Mouse (Mus musculus) layer of hippocampus, postnatal 25 days (tissue): ENCODE results near the gene Mllt3. TPM values are rescaled to one million over a fixed set of nuclear protein-coding genes. Genes with fewer than 3 reads are reported as not detected.
"Not testable (repeated sequence)": the region's sequence is repeated elsewhere in the genome, so short reads cannot be mapped to it uniquely, and the experiment has no call there.

ENCODE experiments used
- DNase-seq, 2 experiments: peaks; one replicate each; pipeline ENCODE4 v3.0.0; 2022; ENCODE audit warnings: mixed read lengths in 2 of 2, low spot score in 1 of 2; ENCODE audit errors: extremely low spot score in 1 of 2
- total RNA-seq, 2 experiments: library from RNA; stranded (reverse); gene quantifications; 2 replicates each; pipeline ENCODE4 v1.2.3; 2021

The Mllt3 gene
- total RNA-seq, 2 experiments from 2014 or later, result 41.1 to 49.8 TPM

DNA sequence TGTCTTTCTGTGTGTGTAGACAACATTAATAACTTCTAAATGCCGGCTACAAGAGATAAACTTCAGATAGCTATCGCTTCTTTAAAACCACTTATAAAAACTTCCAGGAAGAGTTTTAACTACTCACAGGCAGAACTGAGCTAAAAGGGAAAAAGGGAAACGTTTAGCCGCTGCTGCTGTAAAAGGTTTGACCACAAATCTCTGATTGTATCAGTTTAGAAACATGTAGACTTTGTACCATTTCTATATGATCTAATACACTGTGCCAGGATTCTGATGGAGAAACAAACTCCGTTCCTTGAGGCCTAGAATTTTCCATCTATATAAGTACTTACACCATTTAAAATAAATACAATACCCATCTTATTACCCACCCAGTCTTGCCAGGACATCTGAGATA lies 17.4 kb downstream of the Mllt3 start:
- no peak for DNase-seq

DNA sequence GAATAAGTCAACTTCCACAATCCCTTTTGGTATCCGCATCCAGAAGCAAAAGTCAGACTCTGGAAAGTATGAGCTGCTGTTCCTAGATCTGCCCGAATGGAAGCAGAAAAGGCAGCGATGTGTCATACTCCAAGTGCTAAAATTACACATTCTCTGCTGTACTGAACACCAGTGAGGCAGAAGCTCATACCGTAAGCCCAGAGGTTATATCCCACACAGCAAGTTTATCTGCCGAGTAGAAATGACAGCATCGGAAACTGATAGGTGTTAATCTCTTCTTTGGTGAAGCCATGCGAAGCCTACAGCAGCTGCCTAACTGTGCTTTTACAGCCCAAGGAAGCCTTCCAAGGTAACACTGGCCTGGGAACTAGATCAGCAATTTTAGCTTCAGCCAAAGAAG lies 17.9 kb downstream of the Mllt3 start:
- no peak for DNase-seq

DNA sequence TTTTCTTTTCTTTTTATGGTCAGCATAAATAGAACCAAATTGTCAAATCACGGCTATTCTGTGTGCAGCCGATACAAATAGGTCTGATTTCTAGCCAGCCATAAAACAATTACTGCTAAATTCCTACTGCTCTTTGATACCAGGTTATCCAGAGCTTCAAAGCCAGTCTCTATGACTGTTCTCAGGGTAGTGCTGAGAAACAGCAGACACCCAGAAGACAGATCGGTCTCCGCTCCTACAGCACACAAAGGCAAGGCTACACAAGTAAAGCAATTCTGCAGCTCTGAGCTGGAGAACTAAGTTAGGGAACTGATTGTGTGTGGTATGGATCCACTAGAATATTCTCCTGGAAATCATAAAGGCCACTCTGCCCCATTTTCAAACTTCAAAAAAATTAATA lies 20.4 kb downstream of the Mllt3 start:
- DNase-seq, result no peak

DNA sequence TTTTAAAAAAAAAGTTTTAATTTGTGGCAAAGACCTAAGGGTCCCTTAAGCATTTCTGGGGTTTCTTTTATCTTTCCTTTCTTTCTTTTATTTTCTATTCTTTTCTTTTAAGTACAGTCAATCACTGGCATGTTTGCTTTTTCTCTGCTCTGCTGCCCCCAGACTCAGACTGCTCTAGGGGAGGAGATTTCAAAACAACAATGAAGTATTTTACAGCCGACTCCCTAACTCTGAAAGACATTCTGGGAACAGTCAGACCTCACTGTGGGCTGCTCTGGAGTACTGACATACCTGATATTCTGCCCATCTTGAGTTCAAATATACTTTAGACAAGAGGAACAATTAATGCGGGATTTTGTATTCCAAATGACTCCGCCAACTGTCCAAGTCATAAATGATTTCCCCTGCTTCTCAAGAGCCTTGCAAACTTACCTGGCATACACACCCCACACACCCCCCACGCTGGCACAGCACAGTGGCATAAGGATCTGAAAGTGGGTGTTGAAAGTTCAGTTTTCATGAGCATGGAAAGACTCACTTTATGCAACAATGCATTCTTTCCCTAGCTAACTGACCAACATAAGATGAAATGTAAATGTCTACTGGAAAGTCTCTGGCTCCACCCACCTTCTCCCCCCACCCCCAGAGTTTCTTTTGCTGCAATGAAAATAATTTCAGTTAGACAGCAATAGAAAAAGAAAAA lies 21.1 kb downstream of the Mllt3 start:
- DNase-seq, result no peak

DNA sequence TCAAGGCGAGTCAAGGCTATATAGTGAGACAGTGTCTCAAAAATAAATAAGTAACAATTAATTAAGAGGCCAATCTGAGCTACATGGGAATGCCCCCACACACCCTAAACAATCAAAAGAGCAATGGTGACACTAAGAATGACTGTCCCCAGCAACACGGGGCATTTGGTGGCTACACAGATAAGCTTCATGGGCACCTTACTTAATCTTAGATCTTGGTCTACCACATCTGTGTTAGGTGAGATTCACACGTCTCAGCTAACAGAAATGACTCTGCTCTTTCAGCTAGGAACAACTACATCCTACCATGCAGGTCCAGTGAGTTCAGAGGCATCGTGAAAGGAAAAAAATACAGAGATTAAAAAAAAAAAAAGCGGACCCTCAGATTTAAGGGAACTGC lies 22.7 kb downstream of the Mllt3 start:
- DNase-seq, result no peak

DNA sequence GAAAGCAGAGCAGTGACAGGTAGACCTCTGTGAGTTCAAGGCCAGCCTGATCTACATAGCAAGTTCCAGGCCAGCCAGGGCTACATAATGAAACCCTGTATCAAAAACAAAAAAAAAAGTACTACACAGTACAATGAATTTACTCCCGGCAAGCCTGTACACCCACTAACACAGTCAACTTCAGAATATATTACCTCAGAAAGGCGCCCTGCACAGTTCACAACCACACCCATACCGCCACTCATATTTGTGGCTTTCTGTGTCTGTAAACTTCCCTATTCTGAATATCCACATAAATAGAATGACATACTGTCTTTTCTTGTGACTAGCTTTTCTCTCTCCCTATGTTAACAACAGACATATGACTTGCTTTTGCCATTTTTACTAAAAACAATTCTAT lies 27.4 kb downstream of the Mllt3 start:
- DNase-seq, result no peak

DNA sequence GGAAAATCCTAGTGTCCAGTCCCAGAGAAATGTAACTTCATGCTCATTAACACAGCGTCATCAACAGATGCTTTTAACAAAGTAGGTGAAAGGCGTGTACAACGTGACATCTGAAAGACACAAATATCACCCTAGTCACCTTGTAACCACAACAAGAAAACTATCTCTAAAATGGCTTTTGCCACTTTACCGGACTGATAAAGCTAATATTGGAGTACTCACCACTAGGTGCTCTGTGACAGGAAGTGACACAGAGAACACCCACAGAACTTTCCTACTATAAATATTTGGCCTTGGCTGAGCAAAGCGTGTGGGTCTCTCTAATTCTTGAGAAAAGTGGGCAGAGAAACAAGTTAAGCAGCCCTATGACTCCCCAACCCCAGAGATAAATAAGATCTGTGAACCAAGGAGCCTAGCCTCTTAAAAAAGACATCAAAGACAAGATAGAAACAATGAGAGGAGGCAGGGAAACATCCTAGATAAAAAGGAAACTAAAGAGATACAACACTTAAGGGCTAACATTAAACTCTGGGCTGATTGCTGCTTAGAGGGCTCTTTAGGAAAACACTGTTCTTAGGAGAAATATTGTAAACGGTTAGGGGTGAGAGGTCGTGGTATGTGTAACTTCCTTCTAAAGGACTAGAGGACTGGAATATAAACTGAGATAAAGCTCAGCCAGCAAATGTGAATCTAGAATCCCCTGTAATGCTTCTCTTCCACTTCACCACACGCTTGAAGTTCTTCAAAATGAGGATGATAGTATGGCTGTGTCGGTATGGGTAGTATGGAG lies 29.8 kb downstream of the Mllt3 start:
- DNase-seq, result no peak

DNA sequence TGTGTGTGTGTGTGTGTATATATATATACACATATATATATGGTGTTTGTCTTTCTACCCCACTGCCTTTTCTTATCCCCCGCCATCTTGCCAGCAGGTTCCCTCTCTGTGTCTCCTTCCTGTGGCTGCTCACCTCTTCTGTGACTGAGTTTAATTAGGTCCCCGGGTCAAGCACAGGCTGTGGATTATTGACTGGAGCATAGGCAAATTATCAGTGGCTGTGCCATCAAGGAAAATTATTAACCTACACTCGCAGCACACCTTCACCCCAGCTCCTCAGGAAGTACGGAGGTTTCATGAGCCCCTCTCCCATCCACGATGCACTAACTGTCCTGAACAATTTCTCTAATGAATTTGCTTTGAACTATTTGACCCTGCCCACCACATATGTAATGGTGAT lies 41.5 kb downstream of the Mllt3 start:
- DNase-seq, result no peak

DNA sequence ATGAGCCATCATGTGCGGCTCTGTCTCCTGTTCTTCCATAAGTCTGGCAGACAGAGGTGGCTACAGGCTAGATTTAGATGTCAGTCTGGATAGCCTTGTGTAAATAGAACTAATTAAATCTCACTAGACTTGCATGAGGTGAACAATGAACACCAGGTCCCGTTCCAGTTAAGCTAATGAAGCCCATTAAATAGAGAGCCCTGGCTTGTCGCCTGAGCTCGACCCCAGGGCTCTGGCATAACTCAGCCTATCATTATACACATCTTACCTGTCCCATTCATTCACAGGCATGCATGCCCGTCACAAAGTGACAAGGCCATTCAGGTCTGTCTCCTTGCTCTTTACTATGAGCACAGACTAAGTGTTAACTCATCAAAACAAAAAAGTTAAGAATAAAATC lies 42.2 kb downstream of the Mllt3 start:
- DNase-seq, result no peak

DNA sequence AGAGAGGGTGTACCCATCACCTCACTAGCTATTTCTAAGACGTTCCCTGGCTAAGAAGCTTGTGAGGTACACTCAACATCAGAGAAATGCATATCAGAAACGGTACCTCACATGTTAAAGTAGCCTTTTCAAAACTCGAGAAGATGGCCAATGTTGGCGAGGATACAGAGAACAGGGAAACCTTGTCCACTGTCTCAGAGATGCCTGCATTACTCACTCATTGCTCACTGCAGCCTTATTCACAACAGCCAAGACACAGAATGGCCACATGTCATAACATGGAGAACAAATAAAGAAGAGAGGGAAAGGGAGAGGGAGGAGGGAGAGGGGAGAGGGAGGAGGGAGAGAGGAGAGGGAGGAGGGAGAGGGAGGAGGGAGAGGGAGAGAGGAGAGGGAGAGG lies 47.9 kb downstream of the Mllt3 start:
- DNase-seq, result no peak

DNA sequence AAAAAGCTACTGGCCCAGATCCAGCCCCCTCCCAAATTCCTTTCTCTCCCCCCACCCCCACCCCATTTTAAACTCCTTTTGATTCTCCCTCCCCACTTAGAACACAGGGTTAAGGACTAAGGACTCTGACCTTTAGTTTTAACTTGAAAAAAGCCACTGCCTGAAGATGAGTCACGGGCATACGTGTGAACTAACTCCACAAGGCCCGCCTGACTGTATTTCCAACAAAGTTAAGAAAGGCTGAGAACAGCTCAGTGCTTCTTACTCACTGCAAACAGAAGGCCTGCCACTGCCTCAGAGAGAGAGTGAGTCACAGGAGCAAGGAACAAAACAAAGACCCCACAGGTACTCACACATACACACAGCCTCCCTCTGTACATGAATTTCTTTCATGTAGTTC lies 48.6 kb downstream of the Mllt3 start:
- no peak for DNase-seq

DNA sequence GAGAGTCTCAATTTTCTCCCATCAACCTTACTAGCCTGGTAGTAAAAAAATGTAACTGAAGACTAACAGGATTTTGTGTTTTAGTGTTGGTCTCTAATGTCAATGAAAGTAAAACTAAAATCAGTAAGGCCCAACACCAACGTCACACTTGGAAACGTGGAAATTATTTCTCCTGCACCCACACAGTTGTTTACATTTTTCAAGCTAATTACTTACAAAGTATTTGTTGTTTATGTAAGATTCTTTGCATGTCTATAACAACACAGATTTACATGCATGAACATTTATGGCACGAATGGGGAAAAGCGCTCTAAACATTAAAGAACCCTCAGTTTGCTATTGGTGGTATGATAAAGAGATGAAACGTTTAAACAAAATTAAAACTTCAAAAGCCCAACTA lies 49.1 kb downstream of the Mllt3 start:
- DNase-seq, result no peak

DNA sequence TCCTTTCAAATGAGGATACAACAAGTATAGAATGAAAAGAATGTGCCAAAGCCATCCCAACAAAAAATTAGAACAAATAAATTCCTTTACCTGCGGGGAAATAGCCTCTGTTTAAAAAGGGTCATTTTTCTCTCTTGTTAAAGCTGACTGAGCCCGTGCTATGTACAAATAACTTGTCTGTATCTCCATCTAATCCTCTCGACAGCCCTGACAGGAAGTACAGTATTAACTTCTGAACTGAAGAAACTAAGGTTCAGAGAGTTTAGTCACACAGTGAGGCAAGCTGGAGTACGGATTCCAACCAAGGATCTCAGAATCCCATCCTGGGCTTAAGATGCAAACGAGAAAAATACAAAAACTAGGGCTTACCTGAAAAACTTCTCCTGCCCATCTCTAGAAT lies 50.6 kb downstream of the Mllt3 start:
- DNase-seq, result no peak

DNA sequence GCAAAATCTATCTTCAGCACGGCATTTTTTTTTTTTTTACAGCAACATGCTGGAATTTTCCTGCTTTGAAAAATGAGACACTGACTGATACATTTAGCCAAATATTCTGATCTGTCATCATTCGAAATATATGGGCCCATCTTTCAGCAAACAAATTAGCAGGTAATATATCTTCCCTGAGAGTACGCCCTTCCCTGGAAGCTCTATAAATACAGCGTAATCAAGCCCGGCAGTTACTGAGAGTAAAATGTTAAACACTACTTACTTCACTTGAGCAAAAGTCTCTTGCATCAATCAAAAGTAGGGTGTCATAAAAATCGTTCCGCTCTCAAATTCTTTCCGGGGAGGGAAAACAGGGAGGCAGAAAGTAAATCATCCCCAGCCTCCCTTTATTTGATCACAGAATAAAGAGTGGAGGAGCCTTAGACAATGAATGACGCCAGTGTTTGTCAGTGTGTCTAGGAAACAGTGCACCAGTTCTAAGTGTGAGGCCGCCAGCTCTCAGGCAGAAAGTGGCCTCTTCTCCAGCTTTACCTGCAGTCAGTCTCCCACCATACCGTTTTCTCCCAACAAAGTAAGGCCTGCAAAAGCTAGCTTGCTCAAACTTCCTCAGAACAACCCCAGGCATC lies 55.2 kb downstream of the Mllt3 start:
- DNase-seq, result no peak

DNA sequence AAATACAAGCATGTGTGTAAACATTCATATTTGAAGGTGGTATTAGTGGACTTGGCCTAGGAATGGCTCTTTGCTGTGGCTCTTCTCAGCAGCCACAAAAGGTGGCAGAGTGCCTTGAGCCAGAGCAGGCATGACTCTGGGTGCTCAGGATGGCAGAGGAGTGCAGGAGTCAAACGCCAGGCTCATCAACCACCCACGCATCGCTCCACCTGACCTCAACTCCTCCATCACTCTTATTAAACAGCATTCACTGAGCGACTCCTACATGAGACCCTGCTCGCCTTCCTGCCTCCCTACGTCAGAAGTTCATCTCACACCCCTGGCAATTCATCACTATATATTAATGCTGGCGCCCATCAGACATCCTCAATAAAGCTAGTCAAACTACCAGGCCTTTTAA lies 67.3 kb downstream of the Mllt3 start:
- DNase-seq, result no peak

DNA sequence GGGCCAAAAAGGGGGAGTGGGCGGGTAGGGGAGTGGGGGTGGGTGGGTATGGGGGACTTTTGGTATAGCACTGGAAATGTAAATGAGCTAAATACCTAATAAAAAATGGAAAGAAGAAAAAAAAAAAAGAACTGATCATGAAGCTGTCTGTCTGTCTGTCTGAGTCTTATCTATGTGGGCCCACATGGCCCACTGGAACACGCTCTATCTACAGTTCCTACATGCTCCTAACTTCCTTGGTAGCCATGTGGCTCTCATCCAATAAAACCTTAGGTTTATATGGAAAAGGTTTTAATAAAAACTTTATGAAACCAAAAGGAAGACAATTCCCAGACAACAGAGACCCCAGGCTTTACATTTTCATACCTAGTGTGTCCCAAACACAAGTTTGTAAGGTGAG lies 68.3 kb downstream of the Mllt3 start:
- DNase-seq, result not testable (repeated sequence)

DNA sequence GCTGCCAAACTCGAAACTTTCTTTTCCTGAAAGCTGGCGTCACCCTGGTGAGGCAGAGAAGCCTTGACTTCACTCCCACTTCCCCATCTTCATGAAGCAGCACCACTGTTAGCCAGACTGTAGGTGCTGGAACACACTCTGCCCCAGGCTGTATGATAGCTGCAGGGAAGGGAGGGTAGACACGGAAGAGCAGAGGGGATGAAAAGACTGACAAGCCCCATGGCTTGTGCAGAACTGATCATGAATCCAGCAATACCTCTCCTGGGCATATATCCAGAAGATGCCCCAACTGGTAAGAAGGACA lies 69.4 kb downstream of the Mllt3 start:
- DNase-seq, result no peak

DNA sequence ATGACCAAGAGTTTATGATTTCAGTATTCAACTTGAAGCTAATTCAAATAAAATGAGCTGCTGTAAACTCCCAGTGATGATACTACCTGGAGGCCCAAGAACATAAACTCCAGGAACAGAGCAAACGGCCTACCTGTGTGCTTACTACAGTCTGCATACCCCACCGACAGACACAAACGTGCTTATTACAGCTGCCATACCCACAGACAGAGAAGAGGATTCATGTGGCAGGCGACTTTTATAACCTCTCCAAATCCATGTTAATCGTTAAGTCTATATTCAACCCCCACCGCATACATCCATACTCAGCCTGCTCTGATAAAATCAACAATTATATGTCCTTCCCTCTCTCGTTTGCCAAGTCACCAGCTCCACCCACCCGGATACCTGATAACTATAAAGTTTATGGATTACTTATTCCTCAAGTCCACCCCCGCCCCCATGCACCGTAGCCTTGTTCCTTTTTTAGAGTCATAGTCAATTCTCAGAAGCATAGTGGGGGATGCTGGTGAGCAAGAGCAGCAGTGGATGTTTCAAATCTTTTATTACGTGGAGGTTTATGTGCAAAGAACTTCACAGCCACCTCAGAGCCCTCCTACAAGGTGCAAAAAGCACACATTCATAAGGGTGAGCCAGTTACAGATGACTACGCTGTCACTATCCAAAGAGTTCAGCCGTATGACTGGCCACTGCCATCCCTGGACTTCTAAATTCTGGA lies 70.0 kb downstream of the Mllt3 start:
- DNase-seq, result no peak

DNA sequence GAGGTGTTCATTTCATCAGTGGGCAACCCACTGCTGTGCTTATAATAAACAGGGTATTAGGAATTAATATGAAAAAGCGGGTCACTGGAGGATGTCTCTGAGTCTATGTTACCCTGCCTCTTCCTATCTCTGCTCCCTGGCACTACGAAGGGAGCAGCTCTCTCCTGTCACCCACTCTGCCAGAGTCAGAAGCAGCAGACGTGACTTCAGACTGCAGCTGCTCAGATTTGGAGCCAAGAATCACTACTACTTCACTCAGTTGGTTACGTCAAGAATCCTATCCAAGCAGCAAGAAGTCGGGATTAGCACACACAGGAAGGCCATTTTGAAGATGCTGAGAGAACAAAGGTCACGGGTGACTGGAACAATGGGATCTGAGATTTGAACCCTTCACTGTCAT lies 71.3 kb downstream of the Mllt3 start:
- no peak for DNase-seq

DNA sequence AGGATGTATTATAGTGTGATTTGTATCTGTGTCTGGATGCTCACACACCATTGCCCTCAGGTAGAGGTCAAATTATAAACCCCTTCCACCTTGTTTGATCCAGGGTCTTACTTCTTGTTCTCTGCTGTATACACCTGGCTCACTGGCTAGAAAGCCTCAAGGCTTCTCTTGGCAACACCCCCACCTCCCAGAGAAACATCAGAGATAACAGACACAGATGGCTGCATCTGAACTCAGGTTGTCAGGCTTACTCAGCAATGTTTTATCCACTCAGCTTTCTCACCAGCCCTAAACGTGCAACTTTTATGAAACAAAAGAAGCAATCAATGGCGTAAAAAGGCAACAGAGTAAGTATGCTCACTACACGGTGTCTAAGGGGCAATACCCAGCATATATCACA lies 75.3 kb downstream of the Mllt3 start:
- DNase-seq, result no peak

DNA sequence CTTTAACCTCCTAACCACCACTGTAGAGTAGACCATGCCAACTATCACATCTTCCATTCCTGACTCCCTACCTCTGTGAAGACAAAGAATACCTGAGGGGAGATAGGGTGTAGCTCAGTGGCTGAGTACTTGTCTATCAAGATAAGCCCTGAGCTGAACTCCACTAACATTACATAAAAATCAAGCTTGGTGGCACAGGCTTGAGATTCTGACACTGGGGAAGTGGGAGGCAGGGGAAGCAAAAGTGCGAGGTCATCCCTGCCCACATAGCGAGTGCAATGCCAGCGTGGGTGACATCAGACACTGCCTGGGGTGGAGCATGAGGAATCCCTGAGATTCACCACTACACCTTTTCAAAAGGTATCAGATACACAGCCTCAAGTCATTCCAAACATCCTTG lies 76.0 kb downstream of the Mllt3 start:
- no peak for DNase-seq
